ENCODE assay signal across 8 mouse cellular contexts in the genomic region with DNA sequence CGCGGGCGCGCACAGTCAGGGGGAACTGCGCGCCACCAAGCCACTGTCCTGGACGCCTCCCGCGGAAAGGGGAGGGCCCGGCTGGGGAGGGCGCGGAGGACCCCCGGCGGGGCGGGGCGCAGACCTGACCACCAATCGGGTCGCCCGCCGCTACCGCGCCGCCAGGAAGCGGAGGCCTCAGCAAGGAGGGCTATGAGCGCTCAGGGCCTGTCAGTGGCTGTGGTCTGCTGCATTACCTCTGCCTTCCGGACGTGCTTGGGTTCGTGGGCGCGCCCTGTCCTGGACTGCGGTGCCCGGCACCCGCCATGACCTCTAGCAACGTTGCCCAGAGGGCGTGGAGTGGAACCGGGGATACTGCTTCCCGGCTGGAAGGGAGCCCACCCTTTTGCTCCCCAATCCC.
DNase-seq lines count a peak whose midpoint lies in the region; ATAC-seq and TF ChIP-seq lines count a peak whose summit lies in the region.
"Not testable (repeated sequence)": the region's sequence is repeated elsewhere in the genome, so short reads cannot be mapped to it uniquely, and the experiment has no call there.

No protein-coding gene starts in this region.

- H3K4me2 ChIP-seq in liver, embryonic 14.5 days (ENCODE audit: low read depth), result peak overlapping the region; percentile 28; the same call in 1 of the 2 replicates
- peak overlapping the region; percentile 12; the same call in 1 of the 2 replicates for H3K4me2 ChIP-seq in midbrain, postnatal 0 days (ENCODE audit: low read depth, low read length, poor library complexity, severe bottlenecking)

- 2% methylated on average over 37 of the region's 37 CpGs for WGBS in hindbrain, embryonic 10.5 days
- 2% methylated on average over 15 of the region's 37 CpGs for WGBS in liver, embryonic 14.5 days (ENCODE audit: insufficient replicate concordance)
- WGBS in midbrain, postnatal 0 days, result 1% methylated on average over 24 of the region's 37 CpGs

- not testable (repeated sequence) for H3K9me3 ChIP-seq in ES-Bruce4 (replicated peaks; ENCODE audit: control insufficient read depth, insufficient read depth, low read length, poor library complexity, severe bottlenecking); hindbrain, embryonic 10.5 days; liver, embryonic 14.5 days (ENCODE audit: control insufficient read depth, low read length); midbrain, postnatal 0 days (ENCODE audit: low read length)

- not testable (repeated sequence) for TF ChIP-seq EP300 in ES-Bruce4 (IDR thresholded peaks at IDR 0.05; ENCODE audit: insufficient read depth, low read depth, low read length); liver, embryonic 14.5 days (IDR thresholded peaks at IDR 0.05; ENCODE audit: low read depth)

- peak overlapping the region; percentile 47 for H3K4me3 ChIP-seq in ES-Bruce4 (ENCODE audit: low read depth, low read length)
- H3K4me3 ChIP-seq in hindbrain, embryonic 10.5 days, result peak overlapping the region; percentile 57
- peak overlapping the region; percentile 20; the same call in 1 of the 2 replicates for H3K4me3 ChIP-seq in layer of hippocampus, adult 2 months
- H3K4me3 ChIP-seq in liver, embryonic 14.5 days (ENCODE audit: insufficient read depth in 1 of 2, low read depth in 2 of 2, low read length in 2 of 2), result peak overlapping the region; percentile 33 to 34; a peak in 3 of 4 replicates
- peak overlapping the region; percentile 31 for H3K4me3 ChIP-seq in midbrain, postnatal 0 days (ENCODE audit: low read depth, low read length)

- H3K27me3 ChIP-seq in ES-Bruce4 (ENCODE audit: control insufficient read depth, insufficient read depth, low read length, poor library complexity, severe bottlenecking); hindbrain, embryonic 10.5 days (ENCODE audit: insufficient read depth, poor library complexity, severe bottlenecking); liver, embryonic 14.5 days (ENCODE audit: control insufficient read depth, insufficient read depth, low read length); midbrain, postnatal 0 days (ENCODE audit: insufficient read depth, low read length): not testable (repeated sequence)

- not testable (repeated sequence) for H3K36me3 ChIP-seq in ES-Bruce4 (ENCODE audit: control insufficient read depth, insufficient read depth, low read length, poor library complexity, severe bottlenecking); hindbrain, embryonic 10.5 days; liver, embryonic 14.5 days (replicated peaks; ENCODE audit: control insufficient read depth, insufficient read depth, low read depth); midbrain, postnatal 0 days (ENCODE audit: insufficient read depth, low read length)

- H3K4me1 ChIP-seq in ES-Bruce4 (ENCODE audit: control insufficient read depth, insufficient read depth, low read length); hindbrain, embryonic 10.5 days (replicated peaks); liver, embryonic 14.5 days (replicated peaks; ENCODE audit: control insufficient read depth in 2 of 2, insufficient read depth in 2 of 2, low read length in 1 of 2); midbrain, postnatal 0 days (ENCODE audit: insufficient read depth, low read length): not testable (repeated sequence)

- not testable (repeated sequence) for TF ChIP-seq CTCF in ES-Bruce4 (IDR thresholded peaks at IDR 0.05; ENCODE audit: low read depth, low read length); layer of hippocampus, adult 2 months (conservative IDR thresholded peaks at IDR 0.05); liver, embryonic 14.5 days (IDR thresholded peaks at IDR 0.05; ENCODE audit: low read depth)
- TF ChIP-seq CTCF in midbrain, postnatal 0 days (IDR thresholded peaks at IDR 0.05), result 0 out of 2 replicates have a peak, but pooled peaks have one; percentile 15

- not testable (repeated sequence) for ATAC-seq in liver, embryonic 14.5 days (ENCODE audit: insufficient read depth); midbrain, postnatal 0 days (ENCODE audit: low FRiP score)

- peak overlapping the region; percentile 66 for H3K9ac ChIP-seq in ES-Bruce4 (ENCODE audit: low read depth, poor library complexity, severe bottlenecking)
- not testable (repeated sequence) for H3K9ac ChIP-seq in liver, embryonic 14.5 days (replicated peaks); midbrain, postnatal 0 days (replicated peaks; ENCODE audit: low read length, poor library complexity, severe bottlenecking)

- DNase-seq in embryo, embryonic 11 days, result peak; percentile 72
- DNase-seq in frontal cortex, postnatal 10 days (ENCODE audit: low spot score in 2 of 2), result peak; percentile 5 to 20
- peak; percentile 71 for DNase-seq in hindbrain, embryonic 10.5 days (ENCODE audit: low spot score)
- peak; percentile 1 to 9 for DNase-seq in layer of hippocampus, adult 2 months (ENCODE audit: low spot score in 2 of 2)
- not testable (repeated sequence) for DNase-seq in liver, embryonic 14.5 days (ENCODE audit: low read depth in 3 of 3, low spot score in 3 of 3)
- peak; percentile 35 for DNase-seq in midbrain, postnatal 0 days (ENCODE audit: low spot score)
- peak; percentile 11 to 55 for DNase-seq in spleen, postnatal 4 days (ENCODE audit: low spot score in 2 of 2)

- not testable (repeated sequence) for H3K27ac ChIP-seq in ES-Bruce4 (ENCODE audit: insufficient read depth, low read length); layer of hippocampus, adult 2 months; liver, embryonic 14.5 days; midbrain, postnatal 0 days (ENCODE audit: low read depth, low read length)
- peak overlapping the region; percentile 84 for H3K27ac ChIP-seq in hindbrain, embryonic 10.5 days

- TF ChIP-seq POLR2A in ES-Bruce4 (IDR thresholded peaks at IDR 0.05; ENCODE audit: insufficient read depth, low read length), result peak; percentile 23
